Mouse (Mus musculus) embryonic fibroblast, embryonic 13.5 days (primary cell): ENCODE measurements around the gene Tnrc6b.

ENCODE experiments used
- CTCF ChIP-seq: IDR thresholded peaks from 2 replicates; pipeline ENCODE4 v1.5.1; 2011; ENCODE audit warnings: mild to moderate bottlenecking, control low read depth, low read length, moderate library complexity, borderline replicate concordance; ENCODE audit not compliant: insufficient read depth
- POLR2A ChIP-seq: IDR thresholded peaks from 2 replicates; pipeline ENCODE4 v1.6.1; 2011; ENCODE audit warnings: low read depth, mild to moderate bottlenecking, control low read depth, low read length, moderate library complexity

- TF ChIP-seq CTCF (no peak), POLR2A (no peak)
These were observed 90.5 kb downstream of the Tnrc6b start for GRCm38 (mm10) chr15:80801597-80801996.
